Mouse (Mus musculus): ENCODE results near the gene Gm13757. TPM values are rescaled to one million over a fixed set of nuclear protein-coding genes. Genes with fewer than 3 reads are reported as not detected.
"Not testable (repeated sequence)": the region's sequence is repeated elsewhere in the genome, so short reads cannot be mapped to it uniquely, and the experiment has no call there.

Gm13757 gene
- not detected in 2 replicates for polyA plus RNA-seq (2015; fragmentation: Nextera tagmentation; extraction: Ambion mirVana)

GRCm38 (mm10) chr2:88449031-88449430 lies at the start of gene Gm13757:
Gm13757 (minus strand) TSS chr2:88449131.
- Histone ChIP-seq H3K4me3 (ENCODE audit: low read length) (no peak within 1 kb of the TSS), H3K9ac (ENCODE audit: low read length) (no peak within 1 kb of the TSS)
- 87% methylated on average over 1 of the region's 1 CpGs for WGBS

GRCm38 (mm10) chr2:88493020-88493419 lies 44.1 kb upstream of the Gm13757 start, which contains the start of gene Olfr1185-ps1:
Olfr1185-ps1 (plus strand) TSS chr2:88493320.
- H3K9ac ChIP-seq (ENCODE audit: low read length), result no peak within 1 kb of the TSS

More at GRCm38 (mm10) chr2:88449031-88449430, at the start of gene Gm13757:
- Histone ChIP-seq H3K36me3 (ENCODE audit: control insufficient read depth, insufficient read depth) (no peaks in the 10 kb centered on the region), H3K4me1 (ENCODE audit: control insufficient read depth, insufficient read depth, low read length) (no peaks in the 10 kb centered on the region), H3K9me3 (replicated peaks; ENCODE audit: control insufficient read depth, low read length) (no peaks in the 10 kb centered on the region), H3K27me3 (ENCODE audit: control insufficient read depth, insufficient read depth, low read length) (no peaks in the 10 kb centered on the region), H3K27ac (ENCODE audit: low read length) (no peak within 1 kb of the TSS), H3K4me2 (ENCODE audit: low read depth, low read length) (no peak within 1 kb of the TSS)
- ATAC-seq (replicated peaks; ENCODE audit: extremely low read depth, insufficient read depth, low FRiP score), result no peak

DNA sequence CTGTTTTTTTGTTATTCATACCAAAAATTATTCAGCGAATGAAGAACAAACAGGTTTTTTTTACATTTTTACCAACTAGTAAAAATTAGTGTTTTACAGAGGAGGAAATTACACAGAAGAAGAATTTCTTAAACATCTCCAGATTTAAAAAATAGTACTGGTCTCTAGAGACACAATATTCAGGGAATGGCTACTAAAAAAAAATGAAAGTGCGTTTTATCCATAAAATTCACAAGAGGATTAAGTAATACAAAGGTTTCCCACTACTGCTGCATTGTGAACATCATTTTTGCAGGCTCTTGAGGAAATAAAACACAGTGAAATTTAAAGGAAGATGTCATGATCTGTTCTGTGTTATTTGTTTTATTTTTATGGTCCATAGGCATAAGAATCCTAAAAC lies 34.4 kb upstream of the Gm13757 start, which contains the start of gene Olfr1184:
TSS of gene Olfr1184 (plus strand) at position 301 of the 400 bp plus-strand sequence.
- Histone ChIP-seq H3K4me2 (ENCODE audit: low read depth, low read length) (no peak within 1 kb of the TSS), H3K4me3 (ENCODE audit: low read length) (no peak within 1 kb of the TSS), H3K9me3 (replicated peaks; ENCODE audit: control insufficient read depth, low read length) (no peaks in the 10 kb centered on the region), H3K4me1 (ENCODE audit: control insufficient read depth, insufficient read depth, low read length) (no peaks in the 10 kb centered on the region), H3K27ac (ENCODE audit: low read length) (no peak within 1 kb of the TSS), H3K9ac (ENCODE audit: low read length) (no peak within 1 kb of the TSS), H3K27me3 (ENCODE audit: control insufficient read depth, insufficient read depth, low read length) (no peaks in the 10 kb centered on the region), H3K36me3 (ENCODE audit: control insufficient read depth, insufficient read depth) (no peaks in the 10 kb centered on the region)
- ATAC-seq (replicated peaks; ENCODE audit: extremely low read depth, insufficient read depth, low FRiP score), result no peak
- 72% methylated on average over 2 of the region's 2 CpGs for WGBS

More at GRCm38 (mm10) chr2:88493020-88493419, 44.1 kb upstream of the Gm13757 start, which contains the start of gene Olfr1185-ps1:
- no peaks in the 10 kb centered on the region for H3K27me3 ChIP-seq (ENCODE audit: control insufficient read depth, insufficient read depth, low read length)
- H3K9me3 ChIP-seq (replicated peaks; ENCODE audit: control insufficient read depth, low read length), result no peaks in the 10 kb centered on the region
- no peaks in the 10 kb centered on the region for H3K4me1 ChIP-seq (ENCODE audit: control insufficient read depth, insufficient read depth, low read length)
- no peak within 1 kb of the TSS for H3K27ac ChIP-seq (ENCODE audit: low read length)
- H3K4me3 ChIP-seq (ENCODE audit: low read length), result no peak within 1 kb of the TSS
- no peak for ATAC-seq (replicated peaks; ENCODE audit: extremely low read depth, insufficient read depth, low FRiP score)
- 59% methylated on average over 2 of the region's 2 CpGs for WGBS
- H3K36me3 ChIP-seq (ENCODE audit: control insufficient read depth, insufficient read depth), result no peaks in the 10 kb centered on the region
- no peak within 1 kb of the TSS for H3K4me2 ChIP-seq (ENCODE audit: low read depth, low read length)

DNA sequence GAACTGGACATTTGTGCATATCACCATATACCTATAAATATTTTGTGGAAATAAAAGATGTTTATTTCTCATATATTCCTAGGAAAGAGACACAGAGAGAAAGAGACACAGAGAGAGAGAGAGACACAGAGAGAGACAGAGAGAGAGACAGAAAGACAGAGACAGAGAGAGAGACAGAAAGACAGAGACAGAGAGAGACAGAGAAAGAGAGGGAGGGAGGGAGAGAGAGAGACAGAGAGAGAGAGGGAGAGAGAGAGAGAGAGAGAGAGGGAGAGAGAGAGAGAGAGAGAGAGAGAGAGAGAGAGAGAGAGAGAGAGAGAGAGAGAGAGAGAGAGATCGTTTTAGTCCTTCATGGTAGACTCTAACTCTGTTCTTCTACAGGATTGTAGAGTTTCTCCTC lies 5.6 kb upstream of the Gm13757 start, which contains the start of gene Olfr1183:
TSS of gene Olfr1183 (plus strand) at position 301 of the 400 bp plus-strand sequence.
- not testable (repeated sequence) for H3K9ac ChIP-seq (ENCODE audit: low read length); H3K4me1 ChIP-seq (ENCODE audit: control insufficient read depth, insufficient read depth, low read length); ATAC-seq (replicated peaks; ENCODE audit: extremely low read depth, insufficient read depth, low FRiP score); H3K27me3 ChIP-seq (ENCODE audit: control insufficient read depth, insufficient read depth, low read length); H3K9me3 ChIP-seq (replicated peaks; ENCODE audit: control insufficient read depth, low read length); H3K27ac ChIP-seq (ENCODE audit: low read length); H3K4me2 ChIP-seq (ENCODE audit: low read depth, low read length); H3K4me3 ChIP-seq (ENCODE audit: low read length); H3K36me3 ChIP-seq (ENCODE audit: control insufficient read depth, insufficient read depth)
- 75% methylated on average over 1 of the region's 1 CpGs for WGBS

DNA sequence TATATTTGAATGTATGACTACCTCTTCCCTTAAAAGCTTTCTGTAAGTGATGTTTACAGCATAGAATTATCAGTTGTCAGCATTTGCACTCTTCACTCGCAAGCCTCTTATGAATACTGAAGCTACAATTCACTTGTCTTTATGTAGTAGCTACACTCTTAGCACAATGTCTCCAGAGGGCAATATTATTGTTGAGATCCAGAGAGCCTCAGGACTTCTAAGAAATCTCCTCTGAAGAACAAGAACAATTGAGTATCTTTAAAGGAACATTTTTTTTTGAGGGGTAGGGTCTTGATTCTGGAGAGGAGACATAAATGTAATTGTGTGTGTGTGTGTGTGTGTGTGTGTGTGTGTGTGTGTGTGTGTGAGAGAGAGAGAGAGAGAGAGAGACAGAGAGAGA lies 22.9 kb downstream of the Gm13757 start, which contains the start of gene Olfr1181:
TSS of gene Olfr1181 (minus strand) at position 101 of the 400 bp plus-strand sequence.
- Histone ChIP-seq H3K9ac (ENCODE audit: low read length) (no peak within 1 kb of the TSS), H3K4me3 (ENCODE audit: low read length) (no peak within 1 kb of the TSS), H3K9me3 (replicated peaks; ENCODE audit: control insufficient read depth, low read length) (no peaks in the 10 kb centered on the region), H3K27ac (ENCODE audit: low read length) (no peak within 1 kb of the TSS), H3K4me2 (ENCODE audit: low read depth, low read length) (no peak within 1 kb of the TSS), H3K27me3 (ENCODE audit: control insufficient read depth, insufficient read depth, low read length) (no peaks in the 10 kb centered on the region), H3K36me3 (ENCODE audit: control insufficient read depth, insufficient read depth) (no peaks in the 10 kb centered on the region), H3K4me1 (ENCODE audit: control insufficient read depth, insufficient read depth, low read length) (no peaks in the 10 kb centered on the region)
- WGBS, result 88% methylated on average over 1 of the region's 1 CpGs
- ATAC-seq (replicated peaks; ENCODE audit: extremely low read depth, insufficient read depth, low FRiP score), result no peak

- H3K4me1 ChIP-seq (ENCODE audit: control insufficient read depth, insufficient read depth, low read length), result no peaks in the 10 kb centered on the region
- no peak within 1 kb of the TSS for H3K4me3 ChIP-seq (ENCODE audit: low read length)
- no peaks in the 10 kb centered on the region for H3K36me3 ChIP-seq (ENCODE audit: control insufficient read depth, insufficient read depth)
- H3K27me3 ChIP-seq (ENCODE audit: control insufficient read depth, insufficient read depth, low read length), result no peaks in the 10 kb centered on the region
- no peak for ATAC-seq (replicated peaks; ENCODE audit: extremely low read depth, insufficient read depth, low FRiP score)
- H3K27ac ChIP-seq (ENCODE audit: low read length), result no peak within 1 kb of the TSS
- no peaks in the 10 kb centered on the region for H3K9me3 ChIP-seq (replicated peaks; ENCODE audit: control insufficient read depth, low read length)
- no peak within 1 kb of the TSS for H3K4me2 ChIP-seq (ENCODE audit: low read depth, low read length)
- no peak within 1 kb of the TSS for H3K9ac ChIP-seq (ENCODE audit: low read length)
- WGBS, result 56% methylated on average over 2 of the region's 2 CpGs
These were observed 29.9 kb downstream of the Gm13757 start, which contains the start of gene Olfr1180 for GRCm38 (mm10) chr2:88419051-88419450. Olfr1180 (minus strand) TSS chr2:88419151.

DNA sequence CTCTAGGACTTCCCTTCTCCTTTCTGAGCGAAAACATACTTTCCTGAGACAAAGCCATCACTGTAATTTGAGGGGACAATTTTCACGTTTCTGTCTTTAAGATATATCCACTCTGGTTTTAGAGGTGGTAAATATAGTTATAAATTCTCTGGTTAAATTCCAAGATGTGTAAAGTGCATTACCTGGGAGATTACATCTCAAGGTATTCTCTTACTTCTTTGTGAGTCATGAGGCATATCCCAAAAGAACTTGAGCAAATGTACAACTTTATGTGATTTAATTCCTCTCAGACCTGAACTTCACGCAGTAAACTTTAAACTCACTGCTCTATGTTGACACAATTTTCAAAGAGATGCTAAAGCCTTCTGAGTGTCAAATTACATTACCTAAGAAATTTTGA lies 42.6 kb downstream of the Gm13757 start, which contains the start of gene Olfr1179:
TSS of gene Olfr1179 (minus strand) at position 101 of the 400 bp plus-strand sequence.
- Histone ChIP-seq H3K4me3 (ENCODE audit: low read length) (no peak within 1 kb of the TSS), H3K27ac (ENCODE audit: low read length) (no peak within 1 kb of the TSS), H3K9ac (ENCODE audit: low read length) (no peak within 1 kb of the TSS), H3K4me2 (ENCODE audit: low read depth, low read length) (no peak within 1 kb of the TSS), H3K27me3 (ENCODE audit: control insufficient read depth, insufficient read depth, low read length) (no peaks in the 10 kb centered on the region), H3K4me1 (ENCODE audit: control insufficient read depth, insufficient read depth, low read length) (no peaks in the 10 kb centered on the region), H3K9me3 (replicated peaks; ENCODE audit: control insufficient read depth, low read length) (no peaks in the 10 kb centered on the region), H3K36me3 (ENCODE audit: control insufficient read depth, insufficient read depth) (no peaks in the 10 kb centered on the region)
- 69% methylated on average over 3 of the region's 3 CpGs for WGBS
- ATAC-seq (replicated peaks; ENCODE audit: extremely low read depth, insufficient read depth, low FRiP score), result no peak

Other genes with a start within 250 kb of the Gm13757 start
- gene Olfr1170, start 220.8 kb downstream of the Gm13757 start, polyA plus RNA-seq (2015; fragmentation: Nextera tagmentation; extraction: Ambion mirVana), result not detected in 2 replicates
- gene Olfr1173, start 169.3 kb downstream of the Gm13757 start, polyA plus RNA-seq (2015; fragmentation: Nextera tagmentation; extraction: Ambion mirVana), result 0.03 TPM in 1 of 2 replicates, not detected in the other
- gene Olfr1174-ps, start 134.0 kb downstream of the Gm13757 start, polyA plus RNA-seq (2015; fragmentation: Nextera tagmentation; extraction: Ambion mirVana), result not detected in 2 replicates
- gene Olfr1175-ps, start 121.9 kb downstream of the Gm13757 start, polyA plus RNA-seq (2015; fragmentation: Nextera tagmentation; extraction: Ambion mirVana), result not detected in 2 replicates
- not detected in 2 replicates for gene Olfr1176, start 112.4 kb downstream of the Gm13757 start, polyA plus RNA-seq (2015; fragmentation: Nextera tagmentation; extraction: Ambion mirVana)
- gene Olfr1177-ps, start 102.6 kb downstream of the Gm13757 start, polyA plus RNA-seq (2015; fragmentation: Nextera tagmentation; extraction: Ambion mirVana), result not detected in 2 replicates
- gene Olfr1178, start 62.1 kb downstream of the Gm13757 start, polyA plus RNA-seq (2015; fragmentation: Nextera tagmentation; extraction: Ambion mirVana), result not detected in 2 replicates
- not detected in 2 replicates for gene Olfr1179, start 42.7 kb downstream of the Gm13757 start, polyA plus RNA-seq (2015; fragmentation: Nextera tagmentation; extraction: Ambion mirVana)
- gene Olfr1180, start 30.0 kb downstream of the Gm13757 start, polyA plus RNA-seq (2015; fragmentation: Nextera tagmentation; extraction: Ambion mirVana), result not detected in 2 replicates
- gene Olfr1181, start 23.0 kb downstream of the Gm13757 start, polyA plus RNA-seq (2015; fragmentation: Nextera tagmentation; extraction: Ambion mirVana), result not detected in 2 replicates
- gene Olfr1183, start 5.7 kb upstream of the Gm13757 start, polyA plus RNA-seq (2015; fragmentation: Nextera tagmentation; extraction: Ambion mirVana), result not detected in 2 replicates
- gene Olfr1184, start 34.5 kb upstream of the Gm13757 start, polyA plus RNA-seq (2015; fragmentation: Nextera tagmentation; extraction: Ambion mirVana), result not detected in 2 replicates
- not detected in 2 replicates for gene Olfr1185-ps1, start 44.2 kb upstream of the Gm13757 start, polyA plus RNA-seq (2015; fragmentation: Nextera tagmentation; extraction: Ambion mirVana)
- gene Olfr1186, start 69.4 kb upstream of the Gm13757 start, polyA plus RNA-seq (2015; fragmentation: Nextera tagmentation; extraction: Ambion mirVana), result not detected in 2 replicates
- gene Olfr1188, start 107.8 kb upstream of the Gm13757 start, polyA plus RNA-seq (2015; fragmentation: Nextera tagmentation; extraction: Ambion mirVana), result not detected in 2 replicates
- not detected in 2 replicates for gene Olfr1189, start 137.3 kb upstream of the Gm13757 start, polyA plus RNA-seq (2015; fragmentation: Nextera tagmentation; extraction: Ambion mirVana)
- gene Olfr1191-ps1, start 191.4 kb upstream of the Gm13757 start, polyA plus RNA-seq (2015; fragmentation: Nextera tagmentation; extraction: Ambion mirVana), result not detected in 2 replicates
- not detected in 2 replicates for gene Olfr1192-ps1, start 199.4 kb upstream of the Gm13757 start, polyA plus RNA-seq (2015; fragmentation: Nextera tagmentation; extraction: Ambion mirVana)
- gene Olfr1193, start 226.5 kb upstream of the Gm13757 start, polyA plus RNA-seq (2015; fragmentation: Nextera tagmentation; extraction: Ambion mirVana), result not detected in 2 replicates
- not detected in 2 replicates for gene Olfr1195, start 240.1 kb upstream of the Gm13757 start, polyA plus RNA-seq (2015; fragmentation: Nextera tagmentation; extraction: Ambion mirVana)

All from heart, embryonic 16.5 days (tissue).